Mouse (Mus musculus) inflammation-experienced regulatory T-cells, adult 16 weeks (primary cell): ENCODE results near the gene Atp6v1e1. TPM values are rescaled to one million over a fixed set of nuclear protein-coding genes. Genes with fewer than 3 reads are reported as not detected.

Source experiments
- polyA plus RNA-seq: library from polyadenylated mRNA; unstranded; fragments of 100-300 nt; shearing (Covaris generic); gene quantifications from one replicate; pipeline ENCODE4 v1.2.1, GENCODE M21; 2017

Atp6v1e1 gene
- polyA plus RNA-seq = 119 TPM

GRCm38 (mm10) chr6:120822307-120822928 lies at the start of gene Atp6v1e1:
TSS of gene Atp6v1e1 (minus strand) at chr6:120822793.

GRCm38 (mm10) chr6:120835474-120836374 lies 13.1 kb upstream of the Atp6v1e1 start, which contains the start of gene Bcl2l13:
TSS of gene Bcl2l13 (plus strand) at chr6:120836212.

DNA sequence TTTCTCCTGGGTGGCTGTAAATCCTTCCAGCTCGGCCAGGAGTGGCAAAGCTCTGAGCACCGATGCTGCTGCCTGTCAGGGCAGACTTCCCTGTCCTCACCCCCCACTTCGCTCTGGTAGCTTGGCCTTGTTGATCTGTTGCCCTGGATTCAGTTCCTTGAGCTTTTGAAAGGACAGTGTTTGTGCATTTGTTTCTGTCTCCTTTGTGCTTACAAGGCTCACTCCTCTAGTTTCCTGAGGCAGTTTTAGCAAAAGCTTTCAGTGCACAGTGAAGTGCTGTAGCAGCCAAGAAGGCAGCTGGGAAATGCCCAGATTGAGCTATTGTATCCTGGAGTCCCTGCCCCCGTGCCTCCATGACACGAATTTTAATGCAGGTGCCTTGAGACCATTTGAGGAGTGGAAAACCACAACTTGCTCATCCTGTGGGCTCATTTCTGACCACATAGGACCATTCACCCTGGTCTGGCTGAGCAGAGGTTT lies 49.4 kb downstream of the Atp6v1e1 start, which contains the start of gene Slc25a18:
Gene Slc25a18, plus strand, starts transcription at position 430 of the 480 bp plus-strand sequence.

Other genes with a start within 250 kb of the Atp6v1e1 start
- gene Cecr2, start 156.4 kb downstream of the Atp6v1e1 start, polyA plus RNA-seq = 0.16 TPM
- not detected for gene Slc25a18, start 49.2 kb downstream of the Atp6v1e1 start, polyA plus RNA-seq
- 31.3 TPM for gene Bcl2l13, start 13.4 kb upstream of the Atp6v1e1 start, polyA plus RNA-seq
- gene Bid, start 94.1 kb upstream of the Atp6v1e1 start, polyA plus RNA-seq = 74.8 TPM